Mouse (Mus musculus) intestine, embryonic 16.5 days (tissue): Measurements from ENCODE around the gene Evi5. TPM values are rescaled to one million over a fixed set of nuclear protein-coding genes. Genes with fewer than 3 reads are reported as not detected.

Experiments used
- ATAC-seq: fragments of 200-750 bp; cut with Nextera tagmentation; 2 replicates; pipeline ENCODE4 v1.8.0; 2017; ENCODE audit warnings: moderate TSS enrichment, moderate library complexity
- H3K27ac ChIP-seq: fragments of 300-500 bp; sonication (generic); 2 replicates; pipeline ENCODE4 v1.5.1; 2014; ENCODE audit warnings: mild to moderate bottlenecking, low read length
- H3K27me3 ChIP-seq: fragments of 300-500 bp; sonication (generic); replicated peaks from 2 replicates; pipeline ENCODE4 v1.6.1; 2014; ENCODE audit warnings: low read length, control low read depth, mixed read lengths; ENCODE audit not compliant: control insufficient read depth, insufficient read depth
- H3K36me3 ChIP-seq: fragments of 300-500 bp; sonication (generic); 2 replicates; pipeline ENCODE4 v1.6.1; 2014; ENCODE audit warnings: low read length, control low read depth; ENCODE audit not compliant: control insufficient read depth, insufficient read depth
- H3K4me1 ChIP-seq: fragments of 300-500 bp; sonication (generic); 2 replicates; pipeline ENCODE4 v1.6.1; 2014; ENCODE audit warnings: low read length, control low read depth, mixed read lengths; ENCODE audit not compliant: control insufficient read depth, insufficient read depth
- H3K4me2 ChIP-seq: fragments of 300-500 bp; sonication (generic); 2 replicates; pipeline ENCODE4 v1.6.1; 2014; ENCODE audit warnings: low read depth, low read length, control low read depth
- H3K4me3 ChIP-seq: fragments of 300-500 bp; sonication (generic); 2 replicates; pipeline ENCODE4 v1.5.1; 2014; ENCODE audit warnings: mild to moderate bottlenecking, low read length
- H3K9ac ChIP-seq: fragments of 300-500 bp; sonication (generic); 2 replicates; pipeline ENCODE4 v1.6.1; 2014; ENCODE audit warnings: low read depth, low read length
- H3K9me3 ChIP-seq: fragments of 300-500 bp; sonication (generic); 2 replicates; pipeline ENCODE4 v1.6.1; 2016; ENCODE audit warnings: low read length, control low read depth; ENCODE audit not compliant: control insufficient read depth
- WGBS: fragments of 180-500 bp; shearing (Covaris S2); extraction: QIAGEN DNeasy Blood & Tissue Kit; methylation state at CpG from one replicate; pipeline ENCODE4 v1.1.7; 2014; 5-methylcytosine and 5-hydroxymethylcytosine counted together
- polyA plus RNA-seq: library from polyadenylated mRNA; unstranded; fragments of >200 nt; fragmentation: Nextera tagmentation; extraction: Ambion mirVana; gene quantifications from 2 replicates; pipeline ENCODE4 v1.2.1, GENCODE M21; 2015

Gene Evi5
- polyA plus RNA-seq, 1 experiment from 2014 or later, result 53.4 TPM

- H3K9ac ChIP-seq, result no peak overlapping the region
- ATAC-seq, result no peak
Observed at GRCm38 (mm10) chr5:107695019-107695418, 179.9 kb downstream of the Evi5 start.

More at GRCm38 (mm10) chr5:107695019-107695418, 179.9 kb downstream of the Evi5 start:
- no peaks in the 10 kb centered on the region for H3K36me3 ChIP-seq
- H3K4me3 ChIP-seq, result no peak overlapping the region
- 80% methylated on average over 3 of the region's 3 CpGs for WGBS
- no peaks in the 10 kb centered on the region for H3K4me1 ChIP-seq
- no peak overlapping the region for H3K4me2 ChIP-seq
- H3K9me3 ChIP-seq, result no peaks in the 10 kb centered on the region; the same call in 1 of the 2 replicates
- H3K27ac ChIP-seq, result no peak overlapping the region
- H3K27me3 ChIP-seq, result no peaks in the 10 kb centered on the region

Other genes starting within 250 kb of the Evi5 start
- gene Gfi1, start 149.1 kb downstream of the Evi5 start, polyA plus RNA-seq, result 0.92 and 1.1 TPM in 2 replicates
- gene Ube2d2b, start 45.0 kb downstream of the Evi5 start, polyA plus RNA-seq, result 0.07 TPM in 2 replicates
- 61.6 and 69.3 TPM in 2 replicates for gene Rpl5, start 25.4 kb upstream of the Evi5 start, polyA plus RNA-seq
- 17.8 and 17.9 TPM in 2 replicates for gene Fam69a, start 112.0 kb upstream of the Evi5 start, polyA plus RNA-seq
- gene Mtf2, start 190.6 kb upstream of the Evi5 start, polyA plus RNA-seq, result 69.1 and 74.9 TPM in 2 replicates